In genomic region chr12:3807548-3808395, GRCm38 (mm10) we compare ENCODE assay signal across 8 mouse cellular contexts. TPM values are rescaled to one million over a fixed set of nuclear protein-coding genes. Genes with fewer than 3 reads are reported as not detected.
DNase-seq lines count a peak whose midpoint lies in the region; ATAC-seq lines count a peak whose summit lies in the region.

No protein-coding gene starts in this region.

- no peaks in the 10 kb centered on the region for H3K36me3 ChIP-seq in liver, embryonic 13.5 days
- H3K36me3 ChIP-seq in neural tube, embryonic 11.5 days (ENCODE audit: control insufficient read depth, insufficient read depth, low read length): no peaks in the 10 kb centered on the region

- ATAC-seq in liver, embryonic 13.5 days (ENCODE audit: low read depth): peak; percentile 11; the same call in 1 of the 2 replicates
- peak; percentile 52 for ATAC-seq in neural tube, embryonic 11.5 days (ENCODE audit: insufficient read depth, low FRiP score, low TSS enrichment)

- H3K4me2 ChIP-seq in liver, embryonic 13.5 days: peak overlapping the region; percentile 78
- H3K4me2 ChIP-seq in neural tube, embryonic 11.5 days (ENCODE audit: low read depth): peak overlapping the region; percentile 87

- WGBS in liver, embryonic 13.5 days (ENCODE audit: insufficient replicate concordance): 1% methylated on average over 48 of the region's 105 CpGs
- WGBS in neural tube, embryonic 11.5 days: under 1% methylated on average over 56 of the region's 105 CpGs

- H3K27ac ChIP-seq in liver, embryonic 13.5 days: peak overlapping the region; percentile 68
- peak overlapping the region; percentile 76 for H3K27ac ChIP-seq in neural tube, embryonic 11.5 days (ENCODE audit: low read depth, low read length)

- peak overlapping the region; percentile 72 for H3K4me3 ChIP-seq in liver, embryonic 13.5 days (replicated peaks)
- H3K4me3 ChIP-seq in neural tube, embryonic 11.5 days (ENCODE audit: low read depth, low read length): peak overlapping the region; percentile 85

- DNase-seq in layer of hippocampus, adult 18-20 months (ENCODE audit: low spot score in 2 of 2): peak; percentile 38 to 69
- DNase-seq in layer of hippocampus, adult 8-10 months (ENCODE audit: low spot score in 2 of 2): no peak
- DNase-seq in cerebellum, postnatal 14 days: peak; percentile 70 to 80
- DNase-seq in gastrocnemius, postnatal 4 days (ENCODE audit: low spot score in 2 of 2): peak; percentile 66 to 68
- DNase-seq in kidney, adult 11 months: peak; percentile 77
- no peak for DNase-seq in liver, embryonic 13.5 days
- DNase-seq in neural tube, embryonic 11.5 days (ENCODE audit: low spot score): peak; percentile 55
- peak; percentile 80 for DNase-seq in testis, postnatal 14 days (ENCODE audit: low spot score)

- H3K4me1 ChIP-seq in liver, embryonic 13.5 days (replicated peaks): peaks cover 45% of the 10 kb centered on the region
- H3K4me1 ChIP-seq in neural tube, embryonic 11.5 days (ENCODE audit: control insufficient read depth, insufficient read depth, low read length): peaks cover 13% of the 10 kb centered on the region

- H3K9me3 ChIP-seq in liver, embryonic 13.5 days (replicated peaks): no peaks in the 10 kb centered on the region
- no peaks in the 10 kb centered on the region for H3K9me3 ChIP-seq in neural tube, embryonic 11.5 days (ENCODE audit: control insufficient read depth, low read length)

- H3K9ac ChIP-seq in liver, embryonic 13.5 days: peak overlapping the region; percentile 74
- H3K9ac ChIP-seq in neural tube, embryonic 11.5 days (ENCODE audit: low read length): peak overlapping the region; percentile 89

- H3K27me3 ChIP-seq in liver, embryonic 13.5 days: peaks cover 72% of the 10 kb centered on the region
- no peaks in the 10 kb centered on the region for H3K27me3 ChIP-seq in neural tube, embryonic 11.5 days (ENCODE audit: control insufficient read depth, insufficient read depth, low read length)

RNA-seq across cellular contexts. Expression of gene Dnmt3a, which starts 2.0 kb away (rescaled TPM):
- 10 to 100 TPM; 65.3 to 69.4 TPM for total RNA-seq in layer of hippocampus, adult 18-20 months (2021)
- 10 to 100 TPM; 74.0 to 91.8 (median 80.6) TPM for total RNA-seq in layer of hippocampus, adult 8-10 months (2022)
- 100 to 1,000 TPM; 155 to 169 TPM for total RNA-seq in gastrocnemius, postnatal 4 days (2021)
- polyA plus RNA-seq in liver, embryonic 13.5 days (2015; fragmentation: Nextera tagmentation; extraction: Ambion mirVana): 29.6 and 33.7 TPM in 2 replicates
- polyA plus RNA-seq in neural tube, embryonic 11.5 days (2014; fragmentation: Nextera tagmentation; extraction: Ambion mirVana): 88.6 and 102 TPM in 2 replicates

Comparison
In these comparisons a context has a peak if more than half of its experiments do, and no peak if none do; other contexts are left out.
1. DNase-seq: peak in layer of hippocampus, adult 18-20 months (2 of 2), cerebellum, postnatal 14 days (2 of 2), gastrocnemius, postnatal 4 days (2 of 2), kidney, adult 11 months (single experiment), neural tube, embryonic 11.5 days (single experiment) and testis, postnatal 14 days (single experiment); none in layer of hippocampus, adult 8-10 months (0 of 2) and liver, embryonic 13.5 days (single experiment).